Mouse (Mus musculus): ENCODE measurements around the gene Ankrd55. TPM values are rescaled to one million over a fixed set of nuclear protein-coding genes. Genes with fewer than 3 reads are reported as not detected.
"Not testable (repeated sequence)": the region's sequence is repeated elsewhere in the genome, so short reads cannot be mapped to it uniquely, and the experiment has no call there.

Ankrd55 gene
- total RNA-seq, 2 experiments from 2014 or later = 3.6 to 4.3 TPM

DNA sequence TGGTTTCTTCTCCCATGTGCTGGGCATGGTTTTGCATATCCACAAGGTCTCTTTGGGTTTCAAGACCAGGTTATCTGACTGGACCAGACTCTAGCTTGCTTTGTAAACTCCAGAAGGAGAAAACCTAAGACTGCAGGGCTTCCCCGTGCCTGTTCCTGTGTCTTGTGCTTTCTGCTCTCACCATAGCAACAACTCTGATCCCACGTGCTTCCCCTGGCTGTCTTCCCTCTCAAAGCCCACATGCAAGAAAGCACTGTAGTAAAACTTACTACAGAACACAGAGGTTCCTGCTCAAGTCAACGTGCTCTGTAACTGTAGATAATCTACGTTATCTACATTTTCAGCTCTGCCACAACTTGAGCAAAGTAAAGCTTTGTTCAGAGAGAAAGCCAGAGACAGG, 4.2 kb downstream of the Ankrd55 start:
- no peak for DNase-seq (ENCODE audit: low spot score in 2 of 2)

DNA sequence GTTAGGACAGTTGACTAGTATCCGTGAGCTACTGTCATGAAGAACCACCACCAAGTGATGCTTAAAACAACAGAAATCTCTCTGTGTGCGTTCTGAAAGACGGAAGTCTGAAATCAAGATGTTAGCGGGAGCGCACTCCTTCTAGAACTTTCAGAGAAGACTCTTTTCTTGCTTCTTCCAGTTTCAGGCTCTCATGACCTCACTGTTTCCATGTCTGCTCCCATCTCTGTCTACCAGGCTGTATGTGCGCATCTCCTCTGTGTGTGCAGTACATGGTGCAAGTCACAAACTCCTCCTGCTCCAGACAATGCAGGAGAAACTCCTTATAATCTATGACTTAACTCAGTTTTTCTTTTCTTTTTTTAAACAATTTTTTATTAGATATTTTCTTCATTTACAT, 4.8 kb downstream of the Ankrd55 start:
- no peak for DNase-seq (ENCODE audit: low spot score in 2 of 2)

DNA sequence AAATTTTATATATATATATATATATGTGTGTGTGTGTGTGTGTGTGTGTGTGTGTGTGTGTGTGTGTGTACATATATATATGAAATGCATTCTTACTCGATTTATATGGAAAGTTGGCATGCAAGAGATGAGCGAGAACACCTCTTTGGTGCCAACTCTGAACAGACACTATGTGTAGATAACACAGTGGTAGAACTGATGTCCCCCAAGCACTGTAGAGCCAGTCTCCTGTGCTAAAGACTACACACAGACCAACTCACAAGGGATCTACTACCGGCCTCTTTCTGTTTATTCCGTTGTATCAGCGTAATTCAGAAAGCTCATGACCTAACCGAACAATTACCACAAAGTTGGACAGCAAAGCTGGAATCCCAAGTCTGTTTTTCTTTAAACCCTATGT, 6.2 kb downstream of the Ankrd55 start:
- DNase-seq (ENCODE audit: low spot score in 2 of 2) = no peak

DNA sequence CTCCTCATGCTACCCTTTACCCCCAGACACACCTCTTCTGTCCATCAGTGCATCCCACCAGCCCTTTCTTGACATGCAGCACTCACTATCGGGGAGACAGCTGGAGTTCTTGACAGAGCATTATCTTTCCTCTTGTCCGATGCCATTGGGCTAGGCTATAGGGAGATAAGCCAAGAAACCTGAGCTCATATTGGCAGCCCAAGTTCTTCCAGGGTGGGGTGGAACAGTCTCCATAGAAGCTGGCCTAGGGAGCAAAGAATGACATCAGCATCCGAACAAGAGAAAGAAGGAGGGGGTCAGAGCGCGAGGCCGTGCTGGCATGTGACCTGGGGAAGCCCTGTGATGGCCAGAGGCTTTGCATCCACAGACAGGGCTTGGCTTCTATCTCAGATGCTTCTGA, 9.5 kb downstream of the Ankrd55 start:
- no peak for DNase-seq (ENCODE audit: low spot score in 2 of 2)

DNA sequence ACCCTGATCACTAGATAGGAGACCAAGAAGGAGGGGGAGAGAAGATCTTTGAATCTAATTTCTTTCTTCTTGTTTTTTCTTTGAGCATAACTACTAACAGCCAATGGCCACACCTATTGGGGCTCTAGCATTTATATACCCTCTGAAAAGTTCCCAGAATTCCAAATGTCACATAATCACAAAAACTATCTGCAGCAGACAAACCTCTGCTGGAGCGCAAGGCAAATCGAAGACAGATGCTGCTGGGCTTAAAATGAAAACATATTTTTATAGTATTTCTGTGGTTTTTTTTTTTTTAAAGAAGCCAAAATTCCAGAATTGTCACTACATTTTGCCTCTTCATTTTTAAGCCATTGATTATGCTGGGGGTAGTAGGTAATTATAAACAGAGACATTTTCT, 15.2 kb downstream of the Ankrd55 start:
- DNase-seq (ENCODE audit: low spot score in 2 of 2) = no peak

DNA sequence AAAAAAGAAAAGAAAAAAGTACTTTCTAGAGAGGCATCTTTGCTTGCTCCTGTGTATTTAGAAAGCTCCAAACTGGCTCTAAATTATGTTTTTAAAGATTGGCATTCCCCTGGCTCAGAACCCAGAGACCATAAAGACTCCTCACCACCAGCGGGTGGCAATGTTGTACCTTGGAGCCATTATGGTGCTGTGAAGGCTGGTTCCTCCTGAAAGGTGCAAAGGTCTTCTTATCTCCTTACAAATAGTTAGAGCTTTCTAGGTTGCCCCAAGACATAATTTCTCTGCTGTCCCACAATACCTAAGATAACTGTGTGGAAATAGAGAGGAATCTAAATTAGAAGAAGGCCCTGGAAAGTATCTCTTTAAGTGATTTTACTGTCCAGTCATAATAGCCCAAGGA, 20.4 kb downstream of the Ankrd55 start:
- DNase-seq (ENCODE audit: low spot score in 2 of 2) = peak in 1 of 2 experiments; percentile 41

DNA sequence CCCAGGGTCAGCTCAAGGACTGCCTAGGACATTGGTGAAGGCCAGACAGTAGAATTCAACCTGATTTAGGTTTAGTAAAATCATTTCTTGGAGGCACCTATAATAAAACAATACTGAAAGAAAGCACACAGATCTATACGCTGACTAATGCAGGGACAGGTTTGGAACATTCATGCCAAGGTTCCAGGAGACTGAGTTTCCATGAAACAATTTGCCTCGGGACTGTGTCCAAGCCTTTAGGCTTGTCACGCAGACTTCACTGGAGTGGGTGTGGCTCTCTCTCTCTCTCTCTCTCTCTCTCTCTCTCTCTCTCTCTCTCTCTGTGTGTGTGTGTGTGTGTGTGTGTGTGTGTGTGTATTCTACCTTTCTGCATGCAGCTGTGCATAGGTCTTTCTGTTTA, 23.4 kb downstream of the Ankrd55 start:
- DNase-seq (ENCODE audit: low spot score in 2 of 2) = not testable (repeated sequence)

DNA sequence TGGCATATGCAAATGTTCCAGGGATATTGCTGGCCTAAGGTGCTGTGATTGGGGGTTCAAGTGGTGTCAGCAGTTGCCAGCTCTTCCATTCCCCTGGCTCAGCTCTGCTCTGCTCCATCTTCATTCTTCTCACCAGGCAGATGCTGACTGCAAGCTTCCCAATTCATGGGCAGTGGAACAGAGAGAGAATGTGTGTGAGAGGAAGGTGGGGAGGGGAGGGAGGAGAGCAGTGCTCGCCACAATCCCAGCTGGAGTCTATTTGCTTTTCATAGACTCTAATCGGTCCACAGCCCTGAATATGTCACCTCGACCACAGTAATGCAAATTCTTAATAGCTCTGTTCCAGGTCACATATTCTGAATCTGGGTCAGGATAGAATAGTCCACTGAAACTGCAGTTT, 27.2 kb downstream of the Ankrd55 start:
- DNase-seq (ENCODE audit: low spot score in 2 of 2) = no peak

DNA sequence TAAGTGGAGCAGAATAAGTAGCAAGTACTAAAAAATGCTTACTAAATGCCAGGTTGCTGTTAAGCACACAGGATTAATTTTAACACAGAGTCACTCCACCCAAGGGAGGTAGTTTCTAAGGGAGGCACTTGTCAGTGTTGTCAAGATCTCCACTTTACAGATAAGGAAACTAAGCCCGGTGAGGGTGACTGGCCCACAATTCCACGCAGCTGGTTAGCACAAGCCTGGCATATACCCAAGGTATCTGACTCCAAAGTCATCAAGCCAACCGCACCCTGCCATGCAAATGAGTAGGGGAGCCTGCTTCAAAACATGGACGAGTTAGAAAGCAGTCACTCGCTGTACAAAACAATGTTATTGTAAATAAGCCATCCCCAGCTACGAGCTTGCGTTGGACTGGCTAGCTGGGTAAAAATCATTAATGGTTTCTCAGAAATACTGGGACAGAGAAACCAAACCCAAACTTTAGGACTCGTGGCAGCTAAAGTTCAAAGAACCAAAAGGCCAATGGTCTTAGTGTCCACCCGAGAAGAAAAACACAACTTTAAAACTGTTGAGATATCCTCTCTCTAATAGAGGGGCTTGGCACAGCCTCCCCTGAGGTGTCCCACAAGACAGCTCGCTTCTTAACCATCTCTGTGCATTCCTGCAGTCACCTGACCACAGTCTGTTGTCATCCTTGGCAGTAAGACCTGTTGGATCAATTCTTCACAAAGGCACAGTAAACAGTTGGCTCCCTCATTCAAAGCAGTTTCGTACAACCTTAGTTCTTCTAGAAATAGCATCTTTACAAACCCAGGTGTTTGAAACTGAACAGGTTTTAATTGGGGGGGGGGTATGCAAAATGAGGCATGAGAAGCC, 28.6 kb downstream of the Ankrd55 start:
- no peak for DNase-seq (ENCODE audit: low spot score in 2 of 2)

DNA sequence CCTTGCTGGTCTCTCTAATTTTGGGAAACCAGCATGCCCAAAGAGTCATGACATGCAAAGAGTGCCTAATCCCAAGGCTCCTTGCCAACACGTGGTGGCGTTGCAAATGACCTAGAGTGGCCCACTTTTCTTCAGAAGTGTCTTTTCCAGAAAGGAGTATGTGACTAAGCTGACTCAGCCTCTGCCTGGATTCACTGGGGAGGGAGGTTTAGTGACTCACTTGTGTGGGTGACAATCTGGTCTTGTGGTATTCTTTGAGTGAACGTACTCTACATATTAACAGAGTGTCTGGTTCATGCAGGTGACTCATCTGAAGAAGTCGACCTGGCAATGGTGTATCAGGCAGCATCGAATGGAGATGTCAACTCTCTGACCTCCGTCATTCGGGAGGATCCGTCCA, 29.9 kb downstream of the Ankrd55 start:
- no peak for DNase-seq (ENCODE audit: low spot score in 2 of 2)

DNA sequence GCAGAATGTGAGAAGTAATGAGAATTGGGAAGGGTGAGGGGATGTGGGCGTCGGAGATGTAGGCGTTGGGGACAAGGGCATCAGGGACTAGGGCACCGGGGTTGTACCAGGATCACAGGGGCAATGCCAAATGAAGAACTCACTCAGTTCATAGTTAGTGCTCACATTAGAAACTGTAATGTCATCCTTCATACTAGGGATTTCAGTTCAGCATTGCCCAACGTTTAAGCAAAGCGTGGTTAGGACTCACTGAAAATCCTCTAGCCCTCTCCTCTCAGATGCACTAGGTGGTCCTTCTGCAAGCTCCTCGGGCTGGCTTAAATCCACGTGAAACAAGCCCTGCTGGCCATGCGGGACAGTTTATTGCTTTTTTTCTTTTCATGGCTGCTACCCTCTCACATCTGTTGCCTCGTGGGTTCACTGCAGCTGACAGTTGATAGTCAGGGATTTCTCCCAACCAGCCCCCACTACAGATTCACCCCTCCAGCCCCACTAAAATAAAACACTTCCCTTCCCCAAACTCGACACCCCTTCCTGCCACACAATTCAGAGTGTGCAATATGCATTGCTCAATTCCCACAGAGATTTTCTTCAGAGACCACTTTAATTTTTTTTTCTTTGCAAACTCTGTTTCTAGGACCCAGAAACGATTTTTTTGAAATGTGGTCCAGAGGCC, 35.5 kb downstream of the Ankrd55 start:
- DNase-seq (ENCODE audit: low spot score in 2 of 2) = no peak

DNA sequence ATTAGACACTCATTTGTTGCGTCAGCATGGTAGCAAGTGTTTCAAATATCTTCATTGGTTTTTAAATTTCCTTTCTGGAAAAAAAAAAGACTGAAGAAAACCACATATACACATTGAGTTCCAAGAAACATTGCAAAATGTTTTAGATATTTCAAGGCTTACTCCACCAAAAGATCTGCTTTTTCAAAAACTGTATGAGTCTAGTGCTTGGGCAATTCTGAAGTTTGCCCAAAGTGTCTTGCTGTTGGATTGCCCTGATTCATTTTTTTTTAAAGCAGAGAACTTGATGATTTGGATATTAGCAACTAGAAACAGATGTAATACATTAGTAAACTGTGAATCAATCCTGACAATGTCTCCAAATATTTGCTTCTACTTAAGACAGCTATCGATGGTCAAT, 36.9 kb downstream of the Ankrd55 start:
- DNase-seq (ENCODE audit: low spot score in 2 of 2) = no peak

DNA sequence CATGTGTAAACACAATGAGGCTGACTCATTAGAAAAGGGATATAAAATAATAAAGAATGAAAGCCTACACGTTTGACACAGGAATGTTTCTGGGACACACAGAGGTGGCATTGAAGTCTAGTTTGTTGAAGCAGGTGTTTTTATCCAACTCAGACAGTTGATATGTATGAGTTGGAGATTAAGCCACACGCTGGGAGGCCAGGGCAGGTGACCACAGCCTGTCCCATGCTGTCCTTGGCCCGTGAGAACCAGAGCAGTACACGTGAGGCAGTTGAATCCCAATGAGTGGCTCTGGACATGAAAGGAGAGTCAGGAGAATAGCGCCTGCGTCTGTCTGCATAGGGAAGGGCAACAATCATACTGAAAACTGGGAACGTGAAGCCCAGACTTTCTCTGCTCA, 38.2 kb downstream of the Ankrd55 start:
- no peak for DNase-seq (ENCODE audit: low spot score in 2 of 2)

DNA sequence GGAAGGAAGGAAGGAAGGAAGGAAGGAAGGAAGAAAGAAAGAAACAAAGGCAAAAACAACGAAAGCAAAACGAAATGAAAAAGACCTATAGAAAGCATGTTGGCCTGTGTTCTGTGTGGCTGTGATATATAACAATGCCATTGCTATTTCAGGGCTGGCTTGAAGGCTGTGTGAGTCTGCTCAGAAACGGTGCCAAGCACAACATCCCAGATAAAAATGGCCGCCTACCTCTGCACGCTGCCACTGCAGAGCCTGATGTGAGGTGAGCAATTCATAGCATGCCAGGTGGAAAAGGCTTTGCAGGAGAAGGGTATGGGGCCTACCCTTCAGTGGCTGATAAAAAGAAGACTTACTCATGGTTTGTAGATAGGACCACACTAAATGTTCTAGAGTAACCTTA, 38.7 kb downstream of the Ankrd55 start:
- DNase-seq (ENCODE audit: low spot score in 2 of 2) = no peak

DNA sequence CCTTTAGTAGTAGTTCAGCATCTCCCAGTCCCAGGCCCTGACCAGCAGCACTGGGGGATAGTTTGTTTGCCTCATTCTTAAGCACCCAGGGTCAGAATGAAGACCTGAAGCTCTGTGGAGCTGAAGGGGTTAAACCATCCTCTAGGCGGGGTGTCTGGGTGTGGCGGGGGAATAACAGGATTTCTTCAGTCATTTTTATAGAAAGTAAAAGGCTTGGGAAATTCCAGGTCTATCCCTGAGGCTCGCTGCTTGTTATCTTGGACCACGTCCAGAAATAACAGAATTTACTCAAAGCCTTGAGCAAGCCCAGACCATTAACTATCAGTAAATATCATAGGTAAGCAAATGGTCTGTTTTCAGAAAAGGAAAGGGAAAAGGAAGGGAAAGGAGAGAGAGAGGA, 39.3 kb downstream of the Ankrd55 start:
- no peak for DNase-seq (ENCODE audit: low spot score in 2 of 2)

DNA sequence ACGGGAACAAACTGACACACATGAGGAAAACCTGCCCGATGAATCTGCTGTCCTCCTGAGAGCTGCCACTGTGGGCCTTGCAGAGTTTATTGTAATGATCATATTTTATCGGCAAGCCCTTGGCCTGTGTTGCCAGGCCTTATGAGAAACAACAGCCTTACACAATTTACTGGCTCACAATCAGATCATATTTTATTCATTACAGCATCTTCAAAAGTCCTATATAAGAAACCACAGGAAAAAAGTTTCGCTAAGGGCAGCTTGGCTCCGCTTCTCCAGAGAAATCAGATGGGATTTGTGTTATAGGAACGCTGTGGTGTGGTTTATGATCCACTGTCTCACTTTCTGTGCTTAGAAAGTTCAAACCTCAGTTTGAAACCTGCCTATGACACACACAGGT, 42.0 kb downstream of the Ankrd55 start:
- DNase-seq (ENCODE audit: low spot score in 2 of 2) = no peak

DNA sequence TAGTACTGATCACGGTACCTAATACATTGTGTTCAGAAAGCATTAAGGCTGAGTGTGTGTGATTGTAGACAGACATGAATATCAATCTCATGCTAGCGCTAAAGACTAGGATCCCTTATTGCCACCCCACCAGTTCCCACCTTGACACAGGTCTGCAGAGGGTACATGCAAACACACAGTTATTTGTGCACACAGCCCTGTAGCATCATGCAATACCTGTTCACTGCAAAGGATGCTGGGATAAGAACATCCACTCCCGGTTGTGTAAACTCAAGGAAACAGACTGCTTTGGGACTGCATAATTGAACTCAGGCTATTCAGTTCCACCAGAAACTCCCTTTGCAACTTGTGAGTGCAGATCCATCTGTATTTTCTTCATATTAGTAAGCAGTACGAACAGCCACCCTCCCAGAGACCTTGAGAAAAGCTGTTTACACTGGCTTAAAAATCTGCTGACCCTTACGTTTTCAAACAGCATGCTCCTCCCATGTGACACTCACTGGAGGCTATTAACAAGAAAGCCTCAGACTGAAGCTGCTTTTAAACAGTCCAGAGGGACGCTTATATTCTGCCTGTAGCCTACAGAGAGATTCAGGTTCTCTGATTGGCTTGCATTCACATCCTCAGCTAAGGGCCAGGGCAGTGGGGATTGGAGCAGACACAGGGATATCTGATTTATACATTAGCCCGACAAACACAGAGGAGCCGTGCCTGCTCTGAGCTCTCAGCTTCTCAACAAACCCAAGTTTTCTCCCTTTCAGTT, 42.8 kb downstream of the Ankrd55 start:
- DNase-seq (ENCODE audit: low spot score in 2 of 2) = no peak

DNA sequence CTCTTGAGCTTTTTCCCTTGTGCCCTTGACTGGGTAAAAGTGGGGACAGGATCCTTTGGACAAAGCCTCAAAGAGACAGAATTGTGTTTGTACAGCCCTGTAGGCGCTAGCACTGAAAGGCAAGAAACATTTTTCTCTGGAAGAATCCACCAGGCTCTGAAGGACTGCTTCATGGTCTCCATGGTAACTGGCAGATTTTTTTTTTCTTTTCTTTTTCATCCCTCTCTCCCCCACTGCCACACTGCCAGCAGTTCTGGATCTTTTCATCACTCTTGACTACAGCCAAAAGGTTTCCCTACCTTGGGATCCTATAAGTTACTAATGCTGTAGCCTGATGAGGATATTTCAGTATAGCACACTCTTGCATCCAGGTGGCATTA, 43.4 kb downstream of the Ankrd55 start:
- no peak for DNase-seq (ENCODE audit: low spot score in 2 of 2)

DNA sequence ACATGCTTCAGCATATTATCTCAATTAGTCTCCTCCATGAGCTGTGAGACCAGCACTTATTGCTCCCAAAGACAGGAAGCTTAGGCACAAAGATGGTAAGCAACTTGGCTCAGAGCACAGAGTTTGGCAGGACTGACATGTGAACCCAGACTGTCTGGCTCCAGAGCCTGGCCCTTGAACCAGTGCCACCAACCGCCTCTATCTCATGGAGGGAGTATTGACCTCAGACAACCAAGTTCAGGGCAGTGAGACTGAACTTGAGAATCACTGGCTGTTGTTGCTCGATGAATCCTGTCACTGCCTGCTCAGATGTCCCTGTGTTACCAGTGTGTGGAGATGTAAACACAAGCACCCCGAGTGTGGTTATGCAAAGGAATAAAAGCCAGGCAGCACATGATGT, 47.3 kb downstream of the Ankrd55 start:
- peak in 1 of 2 experiments; percentile 34 for DNase-seq (ENCODE audit: low spot score in 2 of 2)

DNA sequence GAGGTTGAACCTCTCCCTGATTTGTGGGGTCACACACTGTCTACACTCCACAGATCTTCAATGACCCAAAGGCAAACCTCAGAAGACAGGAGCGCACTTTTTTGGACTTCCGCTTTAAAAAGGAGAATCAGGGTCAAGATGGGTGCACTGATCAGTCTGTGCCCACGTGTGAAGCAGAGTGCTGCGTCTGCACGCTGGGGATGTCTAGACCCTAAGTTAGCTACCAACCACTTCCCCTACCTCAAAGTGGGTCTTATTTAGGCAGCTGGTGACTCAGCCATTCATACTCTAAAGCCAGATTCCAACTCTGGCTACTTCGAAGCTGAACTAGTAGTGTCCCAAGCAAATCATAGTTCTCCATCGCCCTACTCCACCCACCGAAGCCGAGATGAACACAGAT, 48.9 kb downstream of the Ankrd55 start:
- DNase-seq (ENCODE audit: low spot score in 2 of 2) = no peak

DNA sequence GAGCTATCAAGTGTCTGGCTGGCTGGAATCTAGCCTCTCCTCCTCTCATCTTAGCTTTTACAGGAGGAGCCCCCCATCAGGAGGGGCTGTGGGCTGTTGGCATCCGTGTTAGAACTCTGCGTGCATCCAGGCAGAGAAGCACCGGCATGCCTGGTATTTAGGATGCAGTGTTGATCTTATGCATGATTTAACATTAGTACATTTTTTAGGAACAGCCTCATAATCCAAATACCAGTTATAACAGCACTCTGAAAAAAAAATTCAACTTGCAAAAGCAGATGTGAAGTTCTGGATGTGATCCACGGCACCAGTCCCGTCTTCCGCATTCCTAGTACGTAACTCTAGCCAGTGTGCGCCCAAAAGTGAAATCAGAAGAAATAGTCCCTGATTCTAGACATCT, 52.0 kb downstream of the Ankrd55 start:
- DNase-seq (ENCODE audit: low spot score in 2 of 2) = no peak

DNA sequence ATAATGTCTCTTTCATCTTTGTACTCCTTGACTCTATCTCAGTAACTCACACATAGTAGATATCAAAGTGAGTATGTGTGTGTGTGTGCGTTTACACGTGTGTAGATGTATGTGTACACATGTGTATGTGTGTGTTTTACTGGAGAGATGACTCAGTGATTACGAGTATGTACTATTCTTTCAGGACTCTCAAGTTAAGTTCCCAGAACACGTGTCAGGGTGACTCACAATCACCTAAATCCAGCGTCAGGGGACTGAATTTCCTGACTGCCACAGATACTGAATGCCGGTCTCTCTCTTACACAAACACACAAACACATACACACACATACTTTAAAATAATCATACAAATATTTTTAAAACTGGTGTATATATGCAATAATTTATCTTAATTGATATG, 52.5 kb downstream of the Ankrd55 start:
- no peak for DNase-seq (ENCODE audit: low spot score in 2 of 2)

All from adrenal gland, postnatal 4 days (tissue).